Comparison of ENCODE assay signal across 8 mouse cellular contexts in genomic region chr17:20944226-20944625, GRCm38 (mm10). TPM values are rescaled to one million over a fixed set of nuclear protein-coding genes. Genes with fewer than 3 reads are reported as not detected.
DNase-seq lines count a peak whose midpoint lies in the region; ATAC-seq and TF ChIP-seq lines count a peak whose summit lies in the region.

No protein-coding gene starts in this region.

- no peaks in the 10 kb centered on the region for H3K9me3 ChIP-seq in intestine, embryonic 14.5 days (ENCODE audit: control insufficient read depth, low read length)
- H3K9me3 ChIP-seq in neural tube, embryonic 15.5 days (replicated peaks), result no peaks in the 10 kb centered on the region

- H3K27ac ChIP-seq in left cerebral cortex, adult 2 months, result peak overlapping the region; percentile 98
- peak overlapping the region; percentile 98 for H3K27ac ChIP-seq in intestine, embryonic 14.5 days (ENCODE audit: low read depth)
- peak overlapping the region; percentile 99 for H3K27ac ChIP-seq in neural tube, embryonic 15.5 days (replicated peaks)

- no peaks in the 10 kb centered on the region for H3K27me3 ChIP-seq in intestine, embryonic 14.5 days (replicated peaks; ENCODE audit: control insufficient read depth, insufficient read depth, low read length)
- no peaks in the 10 kb centered on the region for H3K27me3 ChIP-seq in neural tube, embryonic 15.5 days (replicated peaks)

- no peak for TF ChIP-seq CTCF in left cerebral cortex, adult 2 months (IDR thresholded peaks at IDR 0.05)

- peak overlapping the region; percentile 75 for H3K9ac ChIP-seq in intestine, embryonic 14.5 days (ENCODE audit: low read length)
- H3K9ac ChIP-seq in neural tube, embryonic 15.5 days (replicated peaks), result peak overlapping the region; percentile 59

- intact Hi-C loops in left cerebral cortex, adult 2 months (cut with DNase I), result loop anchor here (10.0 kb wide), 3 partner anchors 591 to 1481 kb away; partner anchors contain the start of genes Zfp52, Zfp946 and Zfp948
- intact Hi-C loops in left cerebral cortex, postnatal 36 days (cut with DNase I), result loop anchor here (2.0 to 10.0 kb wide), 3 partner anchors 65 to 591 kb away; partner anchors contain the start of genes Zfp160, Zfp51 and Zfp52

- no peak for ATAC-seq in intestine, embryonic 14.5 days (replicated peaks; ENCODE audit: low FRiP score, low TSS enrichment, low read depth)
- ATAC-seq in neural tube, embryonic 15.5 days (ENCODE audit: low FRiP score), result peak; percentile 12

- H3K4me1 ChIP-seq in intestine, embryonic 14.5 days (replicated peaks; ENCODE audit: control insufficient read depth, insufficient read depth, low read length), result no peaks in the 10 kb centered on the region; the same call in 1 of the 2 replicates
- peaks cover 34% of the 10 kb centered on the region for H3K4me1 ChIP-seq in neural tube, embryonic 15.5 days

- DNase-seq in left cerebral cortex, adult 2 months (ENCODE audit: extremely low spot score in 1 of 2, low spot score in 2 of 2), result no peak
- no peak for DNase-seq in left cerebral cortex, postnatal 36 days (ENCODE audit: low spot score in 2 of 2)
- DNase-seq in c-Kit-positive CD71-positive TER-119-negative erythroid progenitor cells, embryonic 14.5 days (ENCODE audit: low read depth), result peak; percentile 5
- DNase-seq in intestine, embryonic 14.5 days (ENCODE audit: low spot score), result no peak
- DNase-seq in adrenal gland, postnatal 14 days, result no peak
- DNase-seq in kidney, postnatal 25 days, result no peak
- no peak for DNase-seq in adrenal gland, postnatal 36 days

- no peaks in the 10 kb centered on the region for H3K36me3 ChIP-seq in intestine, embryonic 14.5 days (ENCODE audit: control insufficient read depth, insufficient read depth, low read length)
- no peaks in the 10 kb centered on the region for H3K36me3 ChIP-seq in neural tube, embryonic 15.5 days

- WGBS in intestine, embryonic 14.5 days, result 57% methylated on average over 3 of the region's 3 CpGs
- 39% methylated on average over 3 of the region's 3 CpGs for WGBS in neural tube, embryonic 15.5 days

- peak overlapping the region; percentile 64 for H3K4me2 ChIP-seq in intestine, embryonic 14.5 days (ENCODE audit: low read length)
- peak overlapping the region; percentile 64 for H3K4me2 ChIP-seq in neural tube, embryonic 15.5 days

- peak overlapping the region; percentile 64 for H3K4me3 ChIP-seq in left cerebral cortex, adult 2 months
- peak overlapping the region; percentile 78 for H3K4me3 ChIP-seq in intestine, embryonic 14.5 days (ENCODE audit: low read depth, low read length)
- H3K4me3 ChIP-seq in neural tube, embryonic 15.5 days (replicated peaks), result peak overlapping the region; percentile 89

RNA-seq across cellular contexts. Expression of gene Ppp2r1a, which starts 0.9 kb away (rescaled TPM):
- total RNA-seq in left cerebral cortex, adult 2 months (2021), result 100 to 1,000 TPM; 537 to 542 TPM
- 100 to 1,000 TPM; 535 to 639 TPM for total RNA-seq in left cerebral cortex, postnatal 36 days (2021)
- polyA plus RNA-seq in intestine, embryonic 14.5 days (2014; fragmentation: Nextera tagmentation; extraction: Ambion mirVana), result 415 and 446 TPM in 2 replicates
- polyA plus RNA-seq in neural tube, embryonic 15.5 days (2015; fragmentation: Nextera tagmentation; extraction: Ambion mirVana), result 748 and 813 TPM in 2 replicates
- total RNA-seq in adrenal gland, postnatal 14 days (2021), result 286 and 318 TPM in 2 replicates
- 100 to 1,000 TPM; 261 to 332 TPM for total RNA-seq in adrenal gland, postnatal 36 days (2021)

RNA-seq across cellular contexts. Expression of gene Vmn1r232, which starts 24.7 kb away (rescaled TPM):
- not detected for total RNA-seq in left cerebral cortex, adult 2 months (2021)
- total RNA-seq in left cerebral cortex, postnatal 36 days (2021), result not detected
- polyA plus RNA-seq in intestine, embryonic 14.5 days (2014; fragmentation: Nextera tagmentation; extraction: Ambion mirVana), result not detected in 2 replicates
- not detected in 2 replicates for polyA plus RNA-seq in neural tube, embryonic 15.5 days (2015; fragmentation: Nextera tagmentation; extraction: Ambion mirVana)
- total RNA-seq in adrenal gland, postnatal 14 days (2021), result not detected in 2 replicates
- not detected for total RNA-seq in adrenal gland, postnatal 36 days (2021)

RNA-seq across cellular contexts. Expression of gene Vmn1r231, which starts 39.3 kb away (rescaled TPM):
- total RNA-seq in left cerebral cortex, adult 2 months (2021), result not detected
- total RNA-seq in left cerebral cortex, postnatal 36 days (2021), result not detected
- not detected in 2 replicates for polyA plus RNA-seq in intestine, embryonic 14.5 days (2014; fragmentation: Nextera tagmentation; extraction: Ambion mirVana)
- polyA plus RNA-seq in neural tube, embryonic 15.5 days (2015; fragmentation: Nextera tagmentation; extraction: Ambion mirVana), result not detected in 2 replicates
- total RNA-seq in adrenal gland, postnatal 14 days (2021), result not detected in 2 replicates
- total RNA-seq in adrenal gland, postnatal 36 days (2021), result not detected

RNA-seq across cellular contexts. Expression of gene Vmn1r233, which starts 52.0 kb away (rescaled TPM):
- total RNA-seq in left cerebral cortex, adult 2 months (2021), result not detected
- not detected for total RNA-seq in left cerebral cortex, postnatal 36 days (2021)
- not detected in 2 replicates for polyA plus RNA-seq in intestine, embryonic 14.5 days (2014; fragmentation: Nextera tagmentation; extraction: Ambion mirVana)
- polyA plus RNA-seq in neural tube, embryonic 15.5 days (2015; fragmentation: Nextera tagmentation; extraction: Ambion mirVana), result not detected in 2 replicates
- not detected in 2 replicates for total RNA-seq in adrenal gland, postnatal 14 days (2021)
- total RNA-seq in adrenal gland, postnatal 36 days (2021), result not detected
